Mouse (Mus musculus): Measurements from ENCODE around the gene Onecut3. TPM values are rescaled to one million over a fixed set of nuclear protein-coding genes. Genes with fewer than 3 reads are reported as not detected.

Gene Onecut3
- polyA plus RNA-seq (2014; fragmentation: Illumina TruSeq; extraction: RNeasy Lipid Tissue Mini Kit (QIAGEN cat#74804)) = not detected

GRCm38 (mm10) chr10:80494732-80495131 is at the start of gene Onecut3:
TSS of gene Onecut3 (plus strand) at chr10:80494835.

GRCm38 (mm10) chr10:80538710-80539394 is 44.2 kb downstream of the Onecut3 start, which contains the start of gene Atp8b3:
TSS of gene Atp8b3 (minus strand) at chr10:80539124.

GRCm38 (mm10) chr10:80561116-80561944 is 66.7 kb downstream of the Onecut3 start, which contains the start of gene Rexo1:
TSS of gene Rexo1 (minus strand) at chr10:80561560.

Other genes starting within 250 kb of the Onecut3 start
- gene Ndufs7, start 245.7 kb upstream of the Onecut3 start, polyA plus RNA-seq (2014; fragmentation: Illumina TruSeq; extraction: RNeasy Lipid Tissue Mini Kit (QIAGEN cat#74804)) = 1.1 TPM
- gene Gamt, start 233.8 kb upstream of the Onecut3 start, polyA plus RNA-seq (2014; fragmentation: Illumina TruSeq; extraction: RNeasy Lipid Tissue Mini Kit (QIAGEN cat#74804)) = not detected
- 25.0 TPM for gene Dazap1, start 233.3 kb upstream of the Onecut3 start, polyA plus RNA-seq (2014; fragmentation: Illumina TruSeq; extraction: RNeasy Lipid Tissue Mini Kit (QIAGEN cat#74804))
- not detected for gene Rps15, start 202.4 kb upstream of the Onecut3 start, polyA plus RNA-seq (2014; fragmentation: Illumina TruSeq; extraction: RNeasy Lipid Tissue Mini Kit (QIAGEN cat#74804))
- gene Apc2, start 198.9 kb upstream of the Onecut3 start, polyA plus RNA-seq (2014; fragmentation: Illumina TruSeq; extraction: RNeasy Lipid Tissue Mini Kit (QIAGEN cat#74804)) = not detected
- 1.1 TPM for gene 2310011J03Rik, start 174.3 kb upstream of the Onecut3 start, polyA plus RNA-seq (2014; fragmentation: Illumina TruSeq; extraction: RNeasy Lipid Tissue Mini Kit (QIAGEN cat#74804))
- gene Pcsk4, start 165.3 kb upstream of the Onecut3 start, polyA plus RNA-seq (2014; fragmentation: Illumina TruSeq; extraction: RNeasy Lipid Tissue Mini Kit (QIAGEN cat#74804)) = not detected
- not detected for gene Reep6, start 164.9 kb upstream of the Onecut3 start, polyA plus RNA-seq (2014; fragmentation: Illumina TruSeq; extraction: RNeasy Lipid Tissue Mini Kit (QIAGEN cat#74804))
- gene Adamtsl5, start 146.4 kb upstream of the Onecut3 start, polyA plus RNA-seq (2014; fragmentation: Illumina TruSeq; extraction: RNeasy Lipid Tissue Mini Kit (QIAGEN cat#74804)) = not detected
- gene Plk5, start 138.4 kb upstream of the Onecut3 start, polyA plus RNA-seq (2014; fragmentation: Illumina TruSeq; extraction: RNeasy Lipid Tissue Mini Kit (QIAGEN cat#74804)) = not detected
- gene Mex3d, start 107.2 kb upstream of the Onecut3 start, polyA plus RNA-seq (2014; fragmentation: Illumina TruSeq; extraction: RNeasy Lipid Tissue Mini Kit (QIAGEN cat#74804)) = 29.8 TPM
- gene Mbd3, start 95.3 kb upstream of the Onecut3 start, polyA plus RNA-seq (2014; fragmentation: Illumina TruSeq; extraction: RNeasy Lipid Tissue Mini Kit (QIAGEN cat#74804)) = not detected
- gene Uqcr11, start 88.0 kb upstream of the Onecut3 start, polyA plus RNA-seq (2014; fragmentation: Illumina TruSeq; extraction: RNeasy Lipid Tissue Mini Kit (QIAGEN cat#74804)) = not detected
- gene Tcf3, start 61.2 kb upstream of the Onecut3 start, polyA plus RNA-seq (2014; fragmentation: Illumina TruSeq; extraction: RNeasy Lipid Tissue Mini Kit (QIAGEN cat#74804)) = 6.6 TPM
- not detected for gene Atp8b3, start 44.3 kb downstream of the Onecut3 start, polyA plus RNA-seq (2014; fragmentation: Illumina TruSeq; extraction: RNeasy Lipid Tissue Mini Kit (QIAGEN cat#74804))
- 0.77 TPM for gene Rexo1, start 66.7 kb downstream of the Onecut3 start, polyA plus RNA-seq (2014; fragmentation: Illumina TruSeq; extraction: RNeasy Lipid Tissue Mini Kit (QIAGEN cat#74804))
- gene Klf16, start 82.5 kb downstream of the Onecut3 start, polyA plus RNA-seq (2014; fragmentation: Illumina TruSeq; extraction: RNeasy Lipid Tissue Mini Kit (QIAGEN cat#74804)) = 3.8 TPM
- gene Abhd17a, start 95.5 kb downstream of the Onecut3 start, polyA plus RNA-seq (2014; fragmentation: Illumina TruSeq; extraction: RNeasy Lipid Tissue Mini Kit (QIAGEN cat#74804)) = not detected
- gene Scamp4, start 108.0 kb downstream of the Onecut3 start, polyA plus RNA-seq (2014; fragmentation: Illumina TruSeq; extraction: RNeasy Lipid Tissue Mini Kit (QIAGEN cat#74804)) = not detected
- gene Adat3, start 108.0 kb downstream of the Onecut3 start, polyA plus RNA-seq (2014; fragmentation: Illumina TruSeq; extraction: RNeasy Lipid Tissue Mini Kit (QIAGEN cat#74804)) = not detected
- not detected for gene Gm49322, start 111.2 kb downstream of the Onecut3 start, polyA plus RNA-seq (2014; fragmentation: Illumina TruSeq; extraction: RNeasy Lipid Tissue Mini Kit (QIAGEN cat#74804))
- gene Csnk1g2, start 128.0 kb downstream of the Onecut3 start, polyA plus RNA-seq (2014; fragmentation: Illumina TruSeq; extraction: RNeasy Lipid Tissue Mini Kit (QIAGEN cat#74804)) = 0.77 TPM
- gene Btbd2, start 162.2 kb downstream of the Onecut3 start, polyA plus RNA-seq (2014; fragmentation: Illumina TruSeq; extraction: RNeasy Lipid Tissue Mini Kit (QIAGEN cat#74804)) = 0.51 TPM
- 1.5 TPM for gene Mknk2, start 183.3 kb downstream of the Onecut3 start, polyA plus RNA-seq (2014; fragmentation: Illumina TruSeq; extraction: RNeasy Lipid Tissue Mini Kit (QIAGEN cat#74804))
- gene Mob3a, start 207.1 kb downstream of the Onecut3 start, polyA plus RNA-seq (2014; fragmentation: Illumina TruSeq; extraction: RNeasy Lipid Tissue Mini Kit (QIAGEN cat#74804)) = 3.1 TPM
- gene Izumo4, start 207.3 kb downstream of the Onecut3 start, polyA plus RNA-seq (2014; fragmentation: Illumina TruSeq; extraction: RNeasy Lipid Tissue Mini Kit (QIAGEN cat#74804)) = 0.46 TPM
- gene Ap3d1, start 247.4 kb downstream of the Onecut3 start, polyA plus RNA-seq (2014; fragmentation: Illumina TruSeq; extraction: RNeasy Lipid Tissue Mini Kit (QIAGEN cat#74804)) = 8.9 TPM

Measured in ovary, adult 10 weeks (tissue).